Mouse (Mus musculus) frontal cortex, postnatal 36 days (tissue): ENCODE data around the gene Pxn.

Source experiments
- DNase-seq, 2 experiments: peaks; one replicate each; pipeline ENCODE4 v3.0.0; 2022; ENCODE audit warnings: low spot score in 2 of 2

The Pxn gene

DNA sequence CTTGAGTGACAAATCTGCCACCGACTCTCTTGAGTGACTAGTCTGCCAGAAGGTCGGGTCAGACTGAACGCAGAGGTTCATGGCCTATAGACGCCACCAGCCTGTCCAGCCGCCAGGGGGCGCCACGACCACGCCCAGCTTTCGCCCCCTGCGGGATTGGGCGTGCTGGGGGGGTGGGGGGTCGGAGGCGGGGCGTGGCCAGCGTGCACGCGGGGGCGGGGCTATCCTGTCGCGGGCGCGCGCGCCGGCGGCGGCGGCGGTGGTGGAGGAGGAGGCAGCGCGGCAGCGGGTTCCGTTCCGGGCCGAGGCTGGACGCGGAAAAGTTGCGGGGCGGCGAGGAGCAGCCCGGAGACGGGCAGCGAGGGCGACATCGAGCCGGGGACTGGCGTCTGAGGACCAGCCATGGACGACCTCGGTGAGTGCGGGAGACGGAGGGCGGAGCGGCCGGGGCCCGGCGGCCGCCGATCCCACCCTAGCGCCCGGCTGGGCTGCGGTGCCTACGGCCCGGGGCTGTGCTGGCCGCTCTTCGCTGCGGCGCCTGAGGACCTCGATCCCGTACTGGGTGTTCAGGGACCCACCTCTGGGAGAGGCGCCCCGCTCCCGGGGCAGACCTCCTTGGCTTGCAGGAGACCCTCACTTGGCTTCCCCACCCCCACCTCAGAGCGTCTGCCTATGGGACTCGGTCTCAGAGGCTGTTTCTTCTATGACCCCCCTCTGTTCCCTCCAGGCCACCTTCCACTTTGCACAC lies at the start of gene Pxn:
TSS of gene Pxn (plus strand) at position 223 of the 748 bp plus-strand sequence.
- DNase-seq: peak; percentile 85 to 86

DNA sequence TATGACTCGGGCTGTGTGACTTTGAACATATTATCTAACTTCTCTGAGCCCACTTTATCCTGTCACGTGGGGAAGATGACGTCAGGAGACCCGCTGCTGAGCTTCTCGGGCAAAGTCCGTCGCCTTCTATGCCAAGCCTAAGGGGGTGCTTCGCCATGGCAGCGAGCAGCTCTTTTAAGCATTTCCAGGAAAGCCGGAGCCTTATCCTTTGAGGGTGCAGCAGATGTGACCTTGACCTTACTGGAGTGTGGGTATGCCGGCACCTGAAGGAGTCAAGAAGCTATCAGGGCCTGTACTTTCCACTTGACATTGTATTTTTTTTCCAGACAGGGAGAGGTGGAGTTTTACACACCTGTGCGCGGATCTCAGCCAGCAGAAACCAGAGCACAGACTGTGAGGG lies 47.6 kb upstream of the Pxn start:
- DNase-seq: no peak

DNA sequence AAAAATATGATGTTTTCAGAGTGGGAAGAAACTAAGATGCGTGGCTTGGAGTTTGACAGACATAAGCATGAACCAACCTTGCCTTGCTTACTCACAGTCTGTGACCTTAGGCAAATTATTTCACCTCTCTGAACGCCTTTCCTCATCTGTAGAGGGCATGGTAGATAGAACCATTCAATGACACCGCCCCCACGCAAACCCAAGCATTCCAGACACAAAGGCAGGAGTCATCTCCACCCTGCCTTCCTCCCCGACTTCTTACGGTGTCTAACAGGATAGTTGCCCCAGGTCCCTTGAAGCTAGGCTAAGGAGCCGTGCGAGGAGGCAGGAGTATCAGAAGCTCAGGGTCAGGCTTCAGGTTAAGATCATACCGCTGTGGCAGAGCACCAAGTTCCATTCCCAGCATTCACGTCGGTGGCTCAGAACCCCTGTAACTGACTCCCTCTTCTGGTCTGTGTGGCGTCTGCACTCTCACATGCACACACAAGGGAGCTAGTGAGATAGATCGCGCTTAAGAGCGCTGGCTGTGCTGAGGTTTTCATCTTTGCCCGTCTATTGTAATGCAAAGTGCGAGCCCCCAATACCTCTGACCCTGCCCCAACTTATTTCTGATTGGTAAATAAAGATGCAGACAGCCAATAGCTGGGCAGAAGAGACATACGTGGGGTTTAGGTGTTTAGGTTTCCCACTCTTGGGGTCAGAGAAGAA lies 41.9 kb upstream of the Pxn start:
- DNase-seq: no peak

DNA sequence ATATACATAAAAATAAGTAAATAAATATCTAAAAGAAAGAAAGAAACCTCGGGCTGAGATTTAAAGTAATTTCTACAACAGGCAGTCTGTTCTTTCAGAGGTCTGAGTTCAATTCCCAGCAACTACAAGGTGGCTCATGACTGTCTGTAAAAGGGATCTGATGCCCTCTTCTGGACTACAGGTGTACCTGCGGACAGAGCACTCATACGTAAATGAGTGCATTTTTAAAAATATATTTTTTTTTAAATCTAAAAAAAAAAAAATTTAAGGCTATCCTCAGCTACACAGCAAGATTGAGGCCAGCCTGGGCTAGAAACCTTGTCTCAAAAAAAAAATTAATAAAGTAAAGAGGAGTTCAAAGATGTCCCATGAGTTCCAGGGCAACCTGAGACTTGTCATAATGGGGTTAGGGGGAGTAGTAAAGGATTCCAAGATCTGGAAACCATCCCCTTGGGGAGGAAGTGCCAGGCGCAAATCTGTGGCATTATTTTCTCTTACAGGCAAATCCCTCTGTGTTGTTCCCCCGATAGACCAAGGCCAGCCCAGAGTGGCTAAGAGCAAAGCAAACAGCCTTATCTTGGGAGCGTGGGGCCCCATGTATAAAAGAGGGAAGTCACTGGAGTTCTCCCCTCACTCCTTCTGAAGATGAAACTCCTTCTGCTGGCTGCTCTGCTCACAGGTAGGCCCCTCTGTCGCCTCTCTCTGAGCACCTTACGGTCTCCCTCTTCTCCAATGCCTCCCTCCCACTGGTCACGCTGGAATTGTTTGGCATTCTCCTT lies 40.6 kb upstream of the Pxn start, which contains the start of gene Pla2g1b:
TSS of gene Pla2g1b (plus strand) at position 621 of the 779 bp plus-strand sequence.
- DNase-seq: no peak

DNA sequence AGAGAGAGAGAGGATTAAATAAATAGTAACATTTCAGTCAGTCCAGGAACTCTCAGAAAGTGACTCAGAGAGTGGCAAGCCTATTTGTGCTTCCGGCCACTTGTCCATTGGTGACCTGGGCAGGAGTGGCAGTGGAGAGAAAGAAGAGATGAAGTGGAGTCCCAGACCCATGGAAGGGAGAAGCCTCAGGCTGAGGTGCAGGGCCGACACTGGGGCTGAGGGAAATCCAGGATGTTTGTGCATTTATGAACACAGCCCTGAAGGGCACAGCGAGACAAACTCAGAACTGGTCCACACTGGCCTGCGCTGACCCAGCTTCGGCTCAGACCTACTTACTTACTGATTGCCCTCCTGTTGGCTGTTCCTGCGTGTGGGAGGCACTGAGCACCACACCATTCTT lies 36.7 kb upstream of the Pxn start:
- no peak for DNase-seq

DNA sequence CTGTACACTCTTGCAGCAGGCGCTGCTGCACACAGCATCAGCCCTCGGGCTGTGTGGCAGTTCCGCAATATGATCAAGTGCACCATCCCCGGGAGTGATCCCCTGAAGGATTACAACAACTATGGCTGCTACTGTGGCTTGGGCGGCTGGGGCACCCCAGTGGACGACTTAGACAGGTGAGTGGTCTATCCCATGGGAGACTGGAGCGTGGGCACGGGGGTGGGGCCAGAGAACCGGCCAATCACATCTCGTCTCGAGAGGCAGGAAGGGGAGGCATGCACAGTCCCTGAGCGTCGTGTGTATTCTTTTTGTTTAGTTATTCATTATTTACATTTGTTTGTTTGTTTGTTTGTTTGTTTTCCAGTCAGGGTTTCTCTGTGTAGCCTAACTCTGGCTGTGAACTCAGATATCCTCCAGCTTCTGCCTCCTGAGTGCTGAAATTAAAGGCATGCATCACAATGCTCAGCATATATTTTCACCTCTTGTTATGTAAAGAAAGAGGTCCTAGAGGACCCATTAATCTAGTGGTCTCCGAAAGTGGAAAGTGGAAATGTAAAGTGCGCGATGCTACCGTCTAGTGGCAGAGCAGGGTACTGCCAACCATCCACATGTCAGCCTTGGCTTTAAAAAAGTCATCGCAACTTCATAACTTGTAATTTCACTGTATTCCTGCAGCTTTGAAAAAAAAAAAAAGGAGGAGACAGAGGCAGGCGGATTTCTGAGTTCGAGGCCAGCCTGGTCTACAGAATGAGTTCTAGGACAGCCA lies 35.5 kb upstream of the Pxn start:
- DNase-seq: peak; percentile 47 to 64

DNA sequence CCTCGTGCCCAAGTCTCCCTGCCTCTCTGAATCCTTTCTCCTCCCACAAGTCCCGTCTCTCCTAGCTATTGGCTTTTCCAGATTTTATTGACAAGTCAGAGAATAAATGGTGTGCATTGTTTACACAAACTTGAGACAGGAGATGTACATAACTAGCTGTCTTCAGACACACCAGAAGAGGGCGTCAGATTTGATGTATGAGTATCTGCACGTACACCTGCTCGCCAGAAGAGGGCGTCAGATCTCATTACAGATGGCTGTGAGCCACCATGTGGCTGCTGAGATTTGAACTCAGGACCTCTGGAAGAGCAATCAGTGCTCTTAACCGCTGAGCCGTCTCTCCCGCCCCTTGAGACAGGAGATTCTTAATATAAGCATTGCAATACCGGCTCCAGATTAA lies 33.3 kb upstream of the Pxn start:
- no peak for DNase-seq

DNA sequence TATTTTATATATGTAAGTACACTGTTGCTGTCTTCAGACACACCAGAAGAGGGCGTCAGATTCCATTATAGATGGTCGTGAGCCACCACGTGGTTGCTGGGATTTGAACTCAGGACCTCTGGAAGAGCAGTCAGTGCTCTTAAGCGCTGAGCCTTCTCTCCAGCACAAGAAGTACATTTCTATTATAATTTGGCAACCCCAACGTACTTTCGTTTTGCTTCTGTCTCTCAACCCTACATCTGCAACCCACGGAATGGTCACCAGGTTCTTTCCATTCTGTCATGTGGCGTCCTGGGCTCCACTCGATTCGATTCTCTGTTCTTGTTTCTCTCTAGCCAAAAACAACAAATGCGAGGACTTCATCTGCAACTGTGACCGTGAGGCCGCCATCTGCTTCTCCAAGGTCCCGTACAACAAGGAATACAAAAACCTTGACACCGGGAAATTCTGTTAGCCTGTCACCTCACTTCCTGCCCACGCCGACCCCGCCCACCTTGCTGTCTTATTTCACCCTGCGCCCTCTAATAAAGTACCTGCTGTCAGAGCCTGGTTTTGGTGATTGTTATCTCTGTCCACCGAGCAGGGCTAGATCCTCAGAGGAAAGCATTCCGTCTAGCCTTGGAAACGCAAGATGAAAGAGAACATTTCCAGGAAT lies 32.2 kb upstream of the Pxn start:
- DNase-seq: no peak

DNA sequence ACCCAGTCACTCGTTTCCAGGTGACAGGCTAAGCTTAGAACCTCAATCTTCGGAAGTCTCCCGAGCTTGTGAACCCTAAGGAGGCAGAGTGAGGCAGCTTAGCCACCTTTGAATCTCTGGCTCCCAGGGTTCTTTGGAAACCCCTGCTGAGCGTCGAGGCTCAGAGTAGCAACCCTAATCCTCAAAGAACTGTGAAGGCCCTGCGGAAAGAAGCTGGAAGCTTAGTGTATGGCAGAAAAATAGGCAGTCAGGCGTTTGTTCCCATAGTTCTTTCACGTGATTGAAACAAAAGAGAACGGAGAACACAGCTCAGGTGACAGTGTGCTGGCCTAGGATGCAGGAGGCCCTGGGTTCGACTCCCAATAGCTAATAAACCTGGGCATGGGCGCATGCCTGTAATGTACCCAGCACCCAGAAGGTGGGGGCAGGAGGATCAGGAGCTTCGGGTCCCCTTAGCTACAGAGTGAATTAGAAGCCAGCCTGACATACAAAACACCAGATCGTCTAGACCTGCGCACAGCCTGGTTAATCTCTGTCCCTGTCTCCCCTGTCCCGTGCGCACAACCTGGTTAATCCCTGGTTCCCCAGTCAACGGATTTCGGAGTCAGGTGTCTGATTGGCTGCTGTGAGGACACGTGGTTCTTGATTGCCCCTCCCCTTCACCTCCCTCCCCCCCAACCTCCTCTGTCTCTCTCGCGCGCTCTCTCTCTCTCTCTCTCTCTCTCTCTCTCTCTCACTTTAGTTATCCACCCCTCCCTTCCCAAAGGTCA lies 31.0 kb upstream of the Pxn start:
- DNase-seq: no peak

DNA sequence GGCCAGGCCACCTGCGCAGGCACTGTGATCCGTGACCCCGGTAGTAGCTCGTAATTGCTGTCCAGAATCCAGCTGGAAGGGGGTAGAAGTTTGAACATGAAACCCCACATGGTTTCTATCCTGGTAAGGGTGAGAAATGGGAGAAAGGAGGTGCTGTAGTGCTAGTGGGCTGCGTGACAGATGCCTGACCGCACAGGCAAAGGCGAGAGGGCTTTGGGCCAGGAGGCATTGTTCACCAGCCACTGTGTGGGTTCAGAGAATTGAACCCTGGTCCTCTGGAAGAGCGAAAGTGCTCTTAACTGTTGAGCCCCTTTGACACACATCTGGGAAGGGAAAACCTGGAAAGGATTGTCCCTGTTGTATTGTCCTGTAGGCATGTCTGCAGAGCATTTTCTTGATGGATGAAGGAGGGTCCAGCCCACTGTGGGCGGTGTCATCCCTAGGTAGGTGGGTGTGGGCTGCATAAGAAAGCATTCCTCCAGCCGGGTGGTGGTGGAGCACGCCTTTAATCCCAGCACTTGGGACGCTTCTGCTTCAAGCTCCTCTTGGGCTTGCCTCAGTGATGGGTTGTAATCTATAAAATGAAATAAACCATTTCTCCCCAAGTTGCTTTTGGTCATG lies 30.3 kb upstream of the Pxn start:
- no peak for DNase-seq

DNA sequence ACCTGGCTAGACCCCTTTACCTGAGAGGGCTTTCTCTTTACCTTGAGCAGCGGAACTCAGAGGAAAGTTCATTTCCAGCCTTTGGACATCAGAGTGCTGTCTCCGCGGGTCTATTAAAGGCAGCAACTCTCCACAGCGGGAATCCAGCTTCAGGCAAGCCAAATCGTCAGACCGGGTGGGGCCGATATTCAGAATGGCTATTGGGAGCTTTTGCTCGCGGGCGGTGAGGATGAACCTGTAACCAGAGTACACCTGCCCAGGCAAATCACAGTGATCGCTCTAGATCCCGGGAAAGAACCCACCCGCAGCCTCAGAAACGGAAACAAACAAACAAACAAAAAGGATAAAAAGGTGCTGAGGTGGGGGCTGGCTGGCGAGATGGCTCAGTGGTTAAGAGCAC lies 26.9 kb upstream of the Pxn start:
- no peak for DNase-seq

DNA sequence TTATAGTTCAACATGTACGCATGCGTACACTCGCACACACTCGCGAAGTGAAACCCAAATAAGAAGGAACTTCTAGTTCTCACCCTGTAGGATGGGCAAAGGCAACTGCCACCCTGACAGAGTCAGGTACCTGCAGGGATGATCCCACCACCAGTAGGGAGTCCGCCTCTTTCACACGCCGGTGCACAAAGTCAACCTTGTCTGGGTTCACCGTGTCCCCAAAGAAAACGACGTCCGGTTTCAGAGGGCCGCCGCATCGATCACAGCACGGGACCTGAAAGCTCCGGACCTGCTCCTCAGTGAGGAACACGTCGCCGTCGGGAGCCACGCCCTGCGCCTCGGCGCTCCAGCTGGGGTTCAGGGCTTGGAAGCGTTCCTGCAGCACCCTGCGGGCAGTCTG lies 26.4 kb upstream of the Pxn start:
- DNase-seq: no peak

DNA sequence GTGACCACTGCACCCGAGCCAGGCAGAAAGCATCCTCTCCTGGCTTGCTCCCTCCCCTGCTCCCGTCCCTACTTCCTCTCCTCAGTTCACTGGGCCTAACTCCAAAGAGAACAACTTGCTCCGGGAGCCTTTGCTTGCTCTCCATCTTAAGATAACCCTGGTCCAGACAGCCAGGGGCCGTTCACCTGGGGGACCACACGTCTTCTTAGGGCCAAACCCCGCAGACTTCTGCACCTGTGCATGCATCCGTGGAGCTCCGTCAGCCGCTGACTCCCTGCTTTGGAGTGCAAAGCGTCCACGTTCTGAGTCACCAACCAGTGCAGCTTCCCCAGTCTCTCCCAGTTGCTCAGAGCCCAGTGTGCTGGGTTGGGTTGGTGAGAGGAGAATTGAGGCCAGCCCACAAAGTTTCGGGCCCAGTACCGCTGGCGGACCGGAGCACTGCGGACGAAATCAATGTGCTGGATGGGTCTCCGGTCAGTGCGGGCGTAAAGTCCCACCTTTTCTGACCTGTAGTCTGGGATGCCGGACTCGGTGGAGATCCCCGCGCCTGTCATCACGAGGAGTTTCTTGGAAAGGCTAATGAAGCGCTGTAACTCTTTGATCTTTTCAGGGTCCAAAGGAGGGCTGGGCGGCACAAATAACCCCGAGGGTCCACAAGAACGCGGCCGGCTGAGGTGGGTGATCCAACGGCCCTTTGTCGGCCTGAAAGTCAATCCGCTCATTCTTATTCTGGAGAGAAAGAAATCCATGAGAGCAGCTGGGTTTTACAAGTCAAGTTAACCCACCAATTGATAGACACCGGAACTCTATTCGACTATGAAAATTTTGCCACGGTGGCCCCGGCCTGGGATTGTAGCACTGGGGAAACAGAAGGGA lies 23.8 kb upstream of the Pxn start:
- no peak for DNase-seq

DNA sequence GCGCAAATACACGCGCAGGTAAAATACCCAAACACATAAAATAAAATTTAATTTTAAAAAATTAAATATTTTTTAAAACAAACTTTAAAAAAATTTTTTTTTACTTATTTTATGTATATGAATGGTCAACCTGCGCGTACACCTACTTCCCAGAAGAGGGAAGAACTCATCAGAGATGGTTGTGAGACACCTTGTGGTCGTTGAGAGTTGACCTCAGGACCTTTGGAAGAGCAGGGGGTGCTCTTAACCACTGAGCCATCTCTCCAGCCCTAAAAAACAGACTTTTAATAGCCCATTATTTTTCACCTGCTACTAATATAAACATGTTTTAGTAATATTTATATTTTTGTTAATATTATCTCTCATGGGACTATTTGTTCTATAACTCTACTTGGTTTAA lies 23.1 kb upstream of the Pxn start:
- no peak for DNase-seq

DNA sequence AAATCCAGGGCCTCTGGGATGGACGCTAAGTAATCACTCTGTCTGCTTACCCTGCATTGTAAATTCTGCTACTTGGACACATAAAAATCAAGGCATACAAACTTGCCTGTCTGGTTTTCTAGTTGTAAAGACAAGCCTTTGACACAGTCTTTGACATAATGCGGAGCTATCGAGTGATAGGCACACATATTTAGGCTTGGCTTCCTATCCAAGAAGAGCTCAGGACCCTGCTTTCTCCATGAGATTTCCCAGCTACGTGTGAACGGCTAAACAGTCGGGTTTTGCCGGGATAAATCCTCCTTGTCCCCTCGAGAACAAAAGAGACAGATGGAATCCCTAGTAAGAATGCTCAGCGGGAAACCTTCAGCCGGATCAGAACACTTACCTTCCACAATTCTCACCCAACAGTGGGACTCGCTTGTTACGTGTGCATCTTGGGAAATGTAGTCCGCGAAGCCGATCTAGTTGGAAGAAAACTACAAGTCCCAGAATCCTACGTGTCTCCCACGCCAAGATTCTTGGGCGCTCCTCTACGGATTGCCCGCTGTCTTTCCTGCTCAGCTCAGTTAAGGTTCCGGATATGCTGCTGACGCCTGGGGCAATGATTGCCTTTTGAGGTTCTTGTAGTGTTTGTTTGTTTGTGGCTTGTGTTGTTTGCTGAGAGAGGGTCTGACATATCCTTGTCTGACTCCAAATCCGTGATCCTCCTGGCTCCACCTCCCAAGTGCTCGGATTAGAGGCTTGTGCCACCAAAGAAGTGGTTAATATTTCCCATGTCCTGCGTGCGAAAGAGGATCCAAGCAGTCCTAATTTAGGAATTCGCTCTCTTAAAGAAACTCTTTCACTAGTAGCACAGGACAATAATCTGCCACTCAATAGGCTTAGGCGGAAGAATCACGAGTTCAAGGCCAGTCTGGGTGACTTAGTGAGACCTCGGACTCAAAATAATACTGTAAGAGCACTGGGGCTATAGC lies 22.2 kb upstream of the Pxn start, which contains the start of gene Sirt4:
TSS of gene Sirt4 (minus strand) at position 779 of the 974 bp plus-strand sequence.
- DNase-seq: peak; percentile 78 to 94

DNA sequence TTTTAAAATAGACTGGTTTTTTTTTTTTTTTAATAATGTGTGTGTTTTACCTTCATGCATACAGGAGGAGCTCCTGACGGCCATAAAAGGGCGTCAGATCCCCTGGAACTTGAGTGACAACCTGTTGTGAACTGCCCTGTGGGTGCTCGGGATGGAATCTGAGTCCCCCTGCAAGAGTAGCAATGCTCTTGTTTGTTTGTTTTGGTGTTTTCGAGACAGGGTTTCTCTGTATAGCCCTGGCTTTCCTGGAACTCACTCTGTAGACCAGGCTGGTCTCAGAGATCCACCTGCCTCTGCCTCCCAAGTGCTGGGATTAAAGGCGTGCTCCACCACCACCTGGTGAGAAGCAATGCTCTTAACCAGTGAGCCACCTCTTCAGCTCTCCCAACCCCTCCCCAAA lies 21.5 kb upstream of the Pxn start:
- no peak for DNase-seq

DNA sequence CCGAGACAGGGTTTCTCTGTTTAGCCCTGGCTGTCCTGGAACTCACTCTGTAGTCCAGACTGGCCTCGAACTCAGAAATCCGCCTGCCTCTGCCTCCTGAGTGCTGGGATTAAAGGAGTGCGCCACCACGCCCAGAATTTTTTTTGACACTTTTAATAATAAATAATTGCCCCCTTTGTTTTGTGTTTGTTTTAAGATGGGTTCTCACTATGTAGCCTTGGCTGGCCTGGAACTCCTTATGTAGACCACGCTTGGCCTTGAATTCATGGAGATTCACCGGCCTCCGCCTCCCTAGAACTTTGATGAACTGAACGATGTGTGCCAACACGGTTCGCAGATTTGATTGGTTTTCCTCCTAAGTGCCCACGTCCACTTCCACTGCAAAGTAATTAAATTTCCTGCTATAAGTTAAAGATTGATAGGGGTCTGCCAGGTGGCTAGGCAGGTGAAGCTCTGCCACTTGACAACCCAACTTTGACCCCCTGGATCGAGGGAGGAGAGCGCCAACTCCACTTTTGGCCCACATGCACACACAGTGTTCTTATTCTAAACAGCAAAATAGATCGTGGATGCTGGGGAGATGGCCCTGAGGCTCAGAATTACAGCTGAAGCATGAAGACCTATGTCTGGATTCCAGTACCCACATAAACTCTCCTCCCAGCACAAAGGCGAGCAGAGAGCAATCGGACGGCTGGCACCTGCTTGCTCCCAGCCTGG lies 20.8 kb upstream of the Pxn start:
- no peak for DNase-seq
